Mouse (Mus musculus) kidney, postnatal 25 days (tissue): Measurements from ENCODE around the gene Crb2.

Source experiments
- DNase-seq, 2 experiments: peaks; one replicate each; pipeline ENCODE4 v3.0.0; 2021; ENCODE audit warnings: mixed read lengths in 2 of 2

Crb2 gene

DNA sequence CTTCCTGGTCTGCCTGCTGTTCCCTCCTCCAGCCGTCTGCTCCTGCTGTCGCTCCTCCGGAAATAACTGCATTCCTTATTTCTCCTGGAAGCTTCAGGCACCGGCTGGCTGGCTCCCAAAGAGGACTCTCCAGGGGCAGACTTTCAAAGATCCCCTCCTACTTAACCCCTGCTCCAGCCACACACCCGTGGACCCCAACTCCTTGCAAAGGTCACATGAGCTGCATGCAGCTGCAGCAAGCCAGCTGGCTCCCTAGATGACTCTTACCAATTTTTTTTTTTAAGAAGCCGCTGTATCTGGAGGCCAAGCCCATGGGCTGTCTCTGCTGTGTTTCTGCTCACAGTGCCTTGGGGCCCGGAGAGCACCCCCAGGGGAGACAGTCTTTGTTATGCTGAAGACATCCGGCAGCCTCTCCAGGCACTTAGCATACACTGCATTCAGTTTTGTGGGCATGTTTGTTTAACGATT lies 8.9 kb upstream of the Crb2 start:
- peak; percentile 55 to 56 for DNase-seq

DNA sequence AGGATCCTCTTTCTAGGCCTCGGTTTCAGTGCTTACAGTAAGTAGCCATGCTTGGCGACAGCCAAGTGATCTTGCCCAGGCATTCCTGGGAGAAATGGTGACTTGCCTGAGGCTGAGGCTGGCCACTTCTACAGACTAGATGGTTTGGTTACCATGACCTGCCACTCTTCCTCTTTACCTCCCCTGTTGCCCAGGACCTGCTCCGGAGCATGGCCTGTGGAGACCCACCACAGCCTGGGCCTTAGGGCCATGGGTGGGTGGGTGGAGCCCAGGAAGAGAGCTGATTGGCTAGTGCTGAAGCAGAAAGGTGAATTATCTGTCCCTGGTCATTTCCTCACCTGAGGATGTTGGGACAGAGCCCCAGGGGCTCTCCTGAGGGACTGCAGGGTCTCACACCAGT lies 8.3 kb upstream of the Crb2 start:
- DNase-seq = no peak

- DNase-seq = peak; percentile 18 to 71
Observed at GRCm38 (mm10) chr2:37768903-37769302, 7.1 kb upstream of the Crb2 start.

- DNase-seq = no peak
Observed at GRCm38 (mm10) chr2:37769793-37770192, 6.3 kb upstream of the Crb2 start.

- peak; percentile 84 to 95 for DNase-seq
Observed at GRCm38 (mm10) chr2:37771618-37772285, 4.3 kb upstream of the Crb2 start.

DNA sequence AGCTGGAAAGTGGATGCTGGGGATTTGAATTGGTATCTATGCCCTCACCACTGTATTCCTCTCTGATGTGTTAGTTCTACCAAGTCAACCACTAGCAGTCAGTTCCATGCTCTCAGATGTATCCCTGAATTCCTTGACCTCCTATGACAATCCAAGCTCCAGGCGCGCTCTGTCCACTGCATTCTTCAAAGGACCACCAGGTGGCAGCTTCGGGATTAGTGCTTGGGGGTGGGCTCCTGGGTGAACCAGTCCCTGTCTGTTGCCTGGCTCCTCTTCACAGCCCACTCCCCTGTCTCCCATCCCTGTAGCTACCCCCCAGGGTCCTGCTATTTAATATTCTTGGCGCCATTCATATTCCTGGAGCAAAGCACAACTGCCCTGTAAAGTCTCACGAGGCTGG lies 1.5 kb upstream of the Crb2 start:
- peak; percentile 44 to 62 for DNase-seq

DNA sequence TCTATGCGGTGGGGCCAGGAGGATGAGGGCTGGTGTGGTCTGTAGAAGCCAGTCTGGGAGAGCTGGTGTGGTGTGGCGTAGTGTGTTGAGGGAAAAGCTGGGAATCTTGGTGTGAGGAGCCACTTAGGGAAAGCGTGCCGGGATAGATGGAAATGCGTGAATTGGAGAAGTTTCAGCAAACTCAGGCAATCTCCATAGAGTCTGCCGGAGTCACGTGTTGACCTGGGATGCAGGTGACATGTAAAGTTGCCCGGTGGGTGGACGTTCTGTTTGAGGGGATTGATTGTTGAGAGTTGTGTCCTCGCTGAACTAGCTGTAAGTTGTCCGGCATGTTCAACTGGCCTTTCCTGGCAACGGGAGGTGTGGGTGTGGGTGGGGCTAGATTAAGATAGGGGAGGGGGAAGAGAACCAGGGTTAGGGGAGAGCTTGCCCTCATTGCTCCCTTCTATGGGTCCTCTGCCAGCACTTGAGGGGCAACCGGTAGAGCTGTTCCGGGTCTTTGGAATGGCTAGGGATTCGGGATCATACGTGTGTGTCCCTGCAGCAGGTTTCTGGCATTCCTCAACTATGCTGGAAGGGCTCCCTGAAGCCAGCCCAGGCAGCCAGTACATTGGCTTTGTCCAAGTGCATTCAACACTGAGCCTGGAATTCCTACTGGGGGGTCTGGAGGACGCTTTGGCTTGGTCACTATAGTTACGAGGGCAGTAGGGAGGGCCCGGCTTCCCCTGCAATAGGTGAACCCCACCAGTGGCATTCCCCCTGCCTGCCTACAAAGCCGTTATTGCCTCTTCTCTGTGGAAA lies 762 bp downstream of the Crb2 start:
- DNase-seq = no peak

- no peak for DNase-seq
Observed at GRCm38 (mm10) chr2:37777958-37778720, 2.1 kb downstream of the Crb2 start.

GRCm38 (mm10) chr2:37780270-37780929 lies 4.4 kb downstream of the Crb2 start:
- peak; percentile 67 to 82 for DNase-seq

- DNase-seq = no peak
Observed at GRCm38 (mm10) chr2:37781421-37781820, 5.4 kb downstream of the Crb2 start.

- DNase-seq = no peak
Observed at GRCm38 (mm10) chr2:37782002-37782401, 6.0 kb downstream of the Crb2 start.

- peak in 1 of 2 experiments; percentile 41 for DNase-seq
Observed at GRCm38 (mm10) chr2:37784473-37784872, 8.4 kb downstream of the Crb2 start.

DNA sequence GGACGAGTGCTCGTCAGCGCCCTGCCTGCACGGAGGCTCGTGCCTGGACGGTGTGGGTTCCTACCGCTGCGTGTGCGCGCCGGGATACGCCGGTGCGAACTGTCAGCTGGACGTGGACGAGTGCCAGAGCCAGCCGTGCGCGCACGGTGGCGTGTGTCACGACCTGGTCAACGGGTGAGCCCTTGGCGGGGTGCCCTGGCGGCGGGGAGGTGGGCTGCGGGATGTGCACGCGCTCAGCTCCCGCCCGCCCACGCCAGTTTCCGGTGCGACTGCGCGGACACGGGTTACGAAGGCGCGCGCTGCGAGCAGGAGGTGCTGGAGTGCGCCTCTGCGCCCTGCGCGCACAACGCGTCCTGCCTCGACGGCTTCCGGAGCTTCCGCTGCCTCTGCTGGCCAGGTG lies 10.4 kb downstream of the Crb2 start:
- peak; percentile 25 to 52 for DNase-seq

GRCm38 (mm10) chr2:37788176-37788962 lies 12.3 kb downstream of the Crb2 start:
- DNase-seq = peak; percentile 45 to 78

GRCm38 (mm10) chr2:37789029-37789428 lies 13.0 kb downstream of the Crb2 start:
- DNase-seq = peak; percentile 61 to 68

GRCm38 (mm10) chr2:37789995-37790394 lies 13.9 kb downstream of the Crb2 start:
- DNase-seq = no peak

GRCm38 (mm10) chr2:37790738-37791137 lies 14.7 kb downstream of the Crb2 start:
- DNase-seq = no peak

DNA sequence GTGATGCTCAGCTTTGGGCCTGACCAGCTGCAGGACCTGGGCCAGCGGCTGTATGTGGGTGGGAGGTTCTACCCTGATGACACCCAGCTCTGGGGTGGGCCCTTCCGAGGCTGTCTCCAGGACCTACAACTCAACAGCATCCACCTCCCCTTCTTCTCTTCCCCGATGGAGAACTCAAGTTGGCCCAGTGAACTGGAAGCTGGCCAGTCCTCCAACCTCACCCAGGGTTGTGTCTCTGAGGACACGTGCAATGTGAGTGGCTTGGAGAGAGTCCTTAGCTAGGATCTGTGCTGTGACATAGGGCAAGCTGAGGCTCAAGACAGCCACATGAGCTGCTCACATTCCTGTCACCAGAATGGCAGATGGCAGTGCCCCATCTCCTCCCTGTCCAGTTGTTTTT lies 15.3 kb downstream of the Crb2 start:
- no peak for DNase-seq

DNA sequence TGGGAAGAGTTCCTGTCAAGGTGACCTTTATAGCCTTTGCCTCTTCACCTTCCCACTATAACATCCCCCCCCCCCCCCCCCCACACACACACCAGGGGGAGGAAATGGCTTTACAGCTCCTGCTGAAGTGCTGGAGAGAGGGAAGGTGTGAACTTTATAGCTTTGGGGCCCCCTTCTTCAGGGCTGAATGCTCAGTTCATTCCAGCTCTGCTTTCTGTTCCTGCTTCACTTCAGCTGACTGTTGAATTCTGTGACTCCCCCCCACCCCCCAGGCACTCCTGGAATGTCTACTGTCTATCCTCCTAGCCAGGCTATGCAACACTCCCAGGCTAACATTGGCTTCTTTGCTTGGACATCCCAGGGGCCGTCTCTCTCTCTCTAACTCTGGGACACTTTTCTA lies 20.0 kb downstream of the Crb2 start:
- no peak for DNase-seq

DNA sequence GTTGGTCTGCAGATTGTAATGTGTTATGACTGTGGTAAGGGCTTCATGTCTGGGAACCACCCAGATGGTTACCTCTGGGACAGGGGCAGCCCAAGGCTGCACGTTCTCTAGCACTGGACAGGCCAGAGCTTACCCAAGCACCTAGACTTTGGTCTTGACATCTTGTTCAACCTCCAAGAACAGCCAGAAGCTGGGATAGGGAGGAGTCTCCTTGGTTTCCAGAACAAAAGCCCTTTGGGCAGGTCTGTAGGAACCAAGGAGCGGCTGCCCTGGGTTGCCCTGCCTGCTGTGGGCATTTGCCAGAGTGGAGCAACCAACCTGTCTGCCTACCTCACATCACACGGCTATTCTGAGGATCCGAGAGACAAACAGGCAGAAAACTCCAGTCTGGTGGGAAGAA lies 21.0 kb downstream of the Crb2 start:
- peak in 1 of 2 experiments; percentile 56 for DNase-seq

DNA sequence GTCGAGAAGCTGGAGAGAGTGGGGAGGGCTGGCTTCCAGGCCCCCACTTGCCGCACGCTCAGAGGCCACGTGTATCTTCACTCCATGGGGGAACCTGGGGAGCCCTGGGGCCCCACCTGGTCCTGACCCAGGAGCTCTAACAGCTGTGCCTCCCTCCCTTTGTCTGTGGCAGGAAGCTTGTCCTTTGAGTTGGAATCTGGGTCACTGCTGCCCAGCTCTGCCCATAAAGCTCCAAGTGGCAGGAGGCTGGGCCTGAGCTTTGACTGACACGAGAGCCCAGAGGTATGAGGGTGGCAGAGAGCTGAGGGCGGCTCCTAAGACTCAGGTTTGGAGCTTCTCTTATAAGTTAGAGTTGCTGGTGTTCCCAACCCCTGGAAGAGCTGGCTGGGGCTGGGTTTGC lies 23.1 kb downstream of the Crb2 start:
- peak in 1 of 2 experiments; percentile 16 for DNase-seq

- no peak for DNase-seq
Observed at GRCm38 (mm10) chr2:37801687-37802086, 25.6 kb downstream of the Crb2 start.
